In the genomic region with DNA sequence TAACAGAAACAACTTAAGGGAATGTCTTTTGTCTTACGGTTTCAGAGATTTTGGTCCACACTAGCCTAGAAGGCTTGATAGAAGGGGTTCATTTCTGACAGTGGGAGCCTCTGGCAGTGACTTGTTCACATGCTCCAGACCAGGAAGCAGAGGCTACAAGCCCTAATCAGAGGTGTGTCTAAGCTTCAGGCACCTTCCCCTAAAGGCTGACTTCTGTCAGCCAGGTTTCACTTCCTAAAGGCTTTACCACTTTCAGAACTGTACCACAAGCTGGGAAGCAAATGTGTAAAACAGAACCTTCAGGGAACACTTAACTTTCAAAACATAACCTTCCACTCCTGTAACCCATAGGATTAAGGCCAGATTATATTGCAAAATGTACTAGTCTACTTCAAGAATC, we compare ENCODE assay signal across 35 mouse cellular contexts.
"Had no signal": no experiment of that assay in that cellular context is flagged by ENCODE, and none has a peak within 500 bp of the region (broad histone marks: within the 10 kb centered on the region; RNA-seq: fewer than 3 reads in every experiment).

No protein-coding gene starts in this region.

- H3K4me2 ChIP-seq: heart, embryonic 11.5 days; heart, embryonic 12.5 days; heart, embryonic 13.5 days; heart, embryonic 15.5 days; hindbrain, embryonic 12.5 days; hindbrain, embryonic 13.5 days; hindbrain, embryonic 14.5 days; hindbrain, embryonic 15.5 days; intestine, embryonic 15.5 days; kidney, embryonic 15.5 days had no signal

- H3K4me3 ChIP-seq: heart, embryonic 10.5 days; heart, embryonic 12.5 days; heart, embryonic 13.5 days; heart, embryonic 15.5 days; hindbrain, embryonic 12.5 days; hindbrain, embryonic 13.5 days; hindbrain, embryonic 15.5 days; intestine, embryonic 15.5 days; kidney, embryonic 15.5 days; layer of hippocampus, adult 2 months; left cerebral cortex, adult 2 months had no signal

- H3K9me3 ChIP-seq: heart, embryonic 10.5 days; heart, embryonic 12.5 days; heart, embryonic 13.5 days; heart, embryonic 15.5 days; hindbrain, embryonic 12.5 days; hindbrain, embryonic 13.5 days; hindbrain, embryonic 15.5 days; intestine, embryonic 15.5 days; kidney, embryonic 15.5 days had no signal

- ATAC-seq: hindbrain, embryonic 16.5 days; hindbrain, postnatal 0 days; inflammation-experienced regulatory T-cells, adult 6 months; intestine, embryonic 15.5 days; intestine, embryonic 16.5 days; intestine, postnatal 0 days had no signal

- H3K9ac ChIP-seq: heart, embryonic 12.5 days; heart, embryonic 13.5 days; heart, embryonic 15.5 days; hindbrain, embryonic 12.5 days; hindbrain, embryonic 13.5 days; hindbrain, embryonic 14.5 days; hindbrain, embryonic 15.5 days; intestine, embryonic 15.5 days; kidney, embryonic 15.5 days had no signal

- H3K27ac ChIP-seq: heart, embryonic 10.5 days; heart, embryonic 13.5 days; heart, embryonic 15.5 days; hindbrain, embryonic 12.5 days; hindbrain, embryonic 13.5 days; hindbrain, embryonic 14.5 days; hindbrain, embryonic 15.5 days; hindbrain, postnatal 0 days; intestine, embryonic 15.5 days; kidney, embryonic 15.5 days; kidney, postnatal 0 days; layer of hippocampus, adult 2 months; left cerebral cortex, adult 2 months had no signal

- H3K27me3 ChIP-seq: heart, embryonic 12.5 days; heart, embryonic 13.5 days; heart, embryonic 15.5 days; hindbrain, embryonic 12.5 days; hindbrain, embryonic 13.5 days; hindbrain, embryonic 15.5 days; intestine, embryonic 15.5 days; kidney, embryonic 15.5 days had no signal

- DNase-seq: heart, postnatal 10 days; heart, postnatal 14 days; heart, postnatal 36 days; heart, postnatal 4 days; kidney, adult 11 months; kidney, adult 18-20 months; kidney, adult 2 months; kidney, adult 8-10 months; kidney, adult 9 months; kidney, postnatal 10 days; kidney, postnatal 14 days; kidney, postnatal 25 days; kidney, postnatal 36 days; kidney, postnatal 4 days; layer of hippocampus, adult 9-11 months; layer of hippocampus, postnatal 36 days had no signal

- H3K36me3 ChIP-seq: heart, embryonic 10.5 days; heart, embryonic 12.5 days; heart, embryonic 13.5 days; heart, embryonic 15.5 days; hindbrain, embryonic 12.5 days; hindbrain, embryonic 13.5 days; hindbrain, embryonic 15.5 days; intestine, embryonic 15.5 days; kidney, embryonic 15.5 days had no signal

- H3K4me1 ChIP-seq: heart, embryonic 10.5 days; heart, embryonic 12.5 days; heart, embryonic 13.5 days; heart, embryonic 15.5 days; hindbrain, embryonic 12.5 days; hindbrain, embryonic 13.5 days; hindbrain, embryonic 15.5 days; intestine, embryonic 15.5 days; kidney, embryonic 15.5 days had no signal
